Mouse (Mus musculus) midbrain, embryonic 16.5 days (tissue): Measurements from ENCODE around the gene Foxp1. TPM values are rescaled to one million over a fixed set of nuclear protein-coding genes. Genes with fewer than 3 reads are reported as not detected.

ENCODE experiments used
- ATAC-seq: fragments of 200-750 bp; cut with Nextera tagmentation; 2 replicates; pipeline ENCODE4 v1.8.0; 2017; ENCODE audit warnings: moderate TSS enrichment
- H3K27ac ChIP-seq: fragments of 300-500 bp; sonication (generic); 2 replicates; pipeline ENCODE4 v1.5.1; 2014; ENCODE audit warnings: mild to moderate bottlenecking, low read length, mixed read lengths
- H3K27me3 ChIP-seq: fragments of 300-500 bp; sonication (generic); 2 replicates; pipeline ENCODE4 v1.6.1; 2014; ENCODE audit warnings: low read depth, low read length, mixed read lengths; ENCODE audit not compliant: control insufficient read depth, insufficient read depth
- H3K36me3 ChIP-seq: fragments of 300-500 bp; sonication (generic); 2 replicates; pipeline ENCODE4 v1.6.1; 2014; ENCODE audit warnings: mild to moderate bottlenecking, low read length, moderate library complexity, mixed read lengths; ENCODE audit not compliant: control insufficient read depth, insufficient read depth
- H3K4me1 ChIP-seq: fragments of 300-500 bp; sonication (generic); 2 replicates; pipeline ENCODE4 v1.6.1; 2014; ENCODE audit warnings: mild to moderate bottlenecking, low read length, mixed read lengths; ENCODE audit not compliant: control insufficient read depth, insufficient read depth
- H3K4me2 ChIP-seq: fragments of 300-500 bp; sonication (generic); 2 replicates; pipeline ENCODE4 v1.6.1; 2014; ENCODE audit warnings: mild to moderate bottlenecking, low read length, mixed read lengths
- H3K4me3 ChIP-seq: fragments of 300-500 bp; sonication (generic); 2 replicates; pipeline ENCODE4 v1.5.1; 2014; ENCODE audit warnings: low read depth, mild to moderate bottlenecking, low read length, moderate library complexity, mixed read lengths
- H3K9ac ChIP-seq: fragments of 300-500 bp; sonication (generic); 2 replicates; pipeline ENCODE4 v1.6.1; 2014; ENCODE audit warnings: low read depth, low read length, mixed read lengths
- H3K9me3 ChIP-seq: fragments of 300-500 bp; sonication (generic); replicated peaks from 2 replicates; pipeline ENCODE4 v1.6.1; 2014; ENCODE audit warnings: mild to moderate bottlenecking, low read length, mixed read lengths; ENCODE audit not compliant: control insufficient read depth, poor library complexity, severe bottlenecking
- WGBS: fragments of 180-500 bp; shearing (Covaris S2); extraction: QIAGEN DNeasy Blood & Tissue Kit; methylation state at CpG from one replicate; pipeline ENCODE4 v1.1.7; 2014; 5-methylcytosine and 5-hydroxymethylcytosine counted together
- polyA plus RNA-seq: library from polyadenylated mRNA; unstranded; fragments of >200 nt; fragmentation: Nextera tagmentation; extraction: Ambion mirVana; gene quantifications from 2 replicates; pipeline ENCODE4 v1.2.1, GENCODE M21; 2015

Gene Foxp1
- polyA plus RNA-seq, 1 experiment from 2014 or later = 79.8 TPM

- WGBS = 71% methylated on average over 9 of the region's 9 CpGs
- no peak overlapping the region for H3K27ac ChIP-seq
- no peak overlapping the region for H3K9ac ChIP-seq
- no peak overlapping the region for H3K4me3 ChIP-seq
- no peaks in the 10 kb centered on the region for H3K27me3 ChIP-seq
- H3K4me2 ChIP-seq = no peak overlapping the region
- H3K9me3 ChIP-seq = no peaks in the 10 kb centered on the region
- H3K36me3 ChIP-seq = no peaks in the 10 kb centered on the region; the same call in 1 of the 2 replicates
- H3K4me1 ChIP-seq = peaks cover 2% of the 10 kb centered on the region; the same call in 1 of the 2 replicates
- 0 out of 2 replicates have a peak, but pooled peaks have one; percentile 39 for ATAC-seq
These were observed 13.3 kb downstream of the Foxp1 start for GRCm38 (mm10) chr6:99509189-99509592.

- no peak for ATAC-seq
- H3K27me3 ChIP-seq = no peaks in the 10 kb centered on the region
- H3K9ac ChIP-seq = no peak overlapping the region
- H3K4me3 ChIP-seq = no peak overlapping the region
- no peaks in the 10 kb centered on the region; the same call in 1 of the 2 replicates for H3K36me3 ChIP-seq
- H3K4me2 ChIP-seq = no peak overlapping the region
- WGBS = 88% methylated on average over 6 of the region's 6 CpGs
- H3K9me3 ChIP-seq = no peaks in the 10 kb centered on the region
- H3K27ac ChIP-seq = no peak overlapping the region
- H3K4me1 ChIP-seq = peaks cover 2% of the 10 kb centered on the region; the same call in 1 of the 2 replicates
These were observed 15.7 kb downstream of the Foxp1 start for GRCm38 (mm10) chr6:99506816-99507215.

- Histone ChIP-seq H3K9ac (no peak overlapping the region), H3K9me3 (no peaks in the 10 kb centered on the region), H3K4me2 (no peak overlapping the region), H3K27me3 (no peaks in the 10 kb centered on the region), H3K36me3 (no peaks in the 10 kb centered on the region; the same call in 1 of the 2 replicates), H3K27ac (no peak overlapping the region), H3K4me1 (no peaks in the 10 kb centered on the region), H3K4me3 (no peak overlapping the region)
- no peak for ATAC-seq
- 95% methylated on average over 1 of the region's 1 CpGs for WGBS
These were observed 18.8 kb downstream of the Foxp1 start for GRCm38 (mm10) chr6:99503741-99504140.

- ATAC-seq = no peak
- Histone ChIP-seq H3K36me3 (no peaks in the 10 kb centered on the region; the same call in 1 of the 2 replicates), H3K27ac (no peak overlapping the region), H3K4me1 (no peaks in the 10 kb centered on the region), H3K9ac (no peak overlapping the region), H3K4me3 (no peak overlapping the region), H3K9me3 (no peaks in the 10 kb centered on the region), H3K27me3 (no peaks in the 10 kb centered on the region), H3K4me2 (no peak overlapping the region)
- 81% methylated on average over 2 of the region's 2 CpGs for WGBS
These were observed 19.8 kb downstream of the Foxp1 start for GRCm38 (mm10) chr6:99502727-99503126.

- no peaks in the 10 kb centered on the region; the same call in 1 of the 2 replicates for H3K36me3 ChIP-seq
- H3K27me3 ChIP-seq = no peaks in the 10 kb centered on the region
- no peak for ATAC-seq
- H3K4me2 ChIP-seq = no peak overlapping the region
- H3K4me3 ChIP-seq = no peak overlapping the region
- no peaks in the 10 kb centered on the region for H3K4me1 ChIP-seq
- no peak overlapping the region for H3K27ac ChIP-seq
- no peak overlapping the region for H3K9ac ChIP-seq
- 87% methylated on average over 6 of the region's 6 CpGs for WGBS
- no peaks in the 10 kb centered on the region for H3K9me3 ChIP-seq
These were observed 20.2 kb downstream of the Foxp1 start for GRCm38 (mm10) chr6:99502314-99502713.

GRCm38 (mm10) chr6:99500570-99501270 lies 21.8 kb downstream of the Foxp1 start:
- H3K9ac ChIP-seq = no peak overlapping the region
- H3K27ac ChIP-seq = no peak overlapping the region
- H3K4me2 ChIP-seq = no peak overlapping the region
- no peak for ATAC-seq
- WGBS = 95% methylated on average over 3 of the region's 3 CpGs
- no peaks in the 10 kb centered on the region for H3K27me3 ChIP-seq
- H3K4me3 ChIP-seq = no peak overlapping the region
- no peaks in the 10 kb centered on the region for H3K4me1 ChIP-seq
- H3K9me3 ChIP-seq = no peaks in the 10 kb centered on the region
- no peaks in the 10 kb centered on the region; the same call in 1 of the 2 replicates for H3K36me3 ChIP-seq

GRCm38 (mm10) chr6:99498082-99498481 lies 24.4 kb downstream of the Foxp1 start:
- H3K36me3 ChIP-seq = no peaks in the 10 kb centered on the region
- 88% methylated on average over 7 of the region's 7 CpGs for WGBS
- no peaks in the 10 kb centered on the region for H3K27me3 ChIP-seq
- no peak overlapping the region for H3K27ac ChIP-seq
- no peak overlapping the region for H3K9ac ChIP-seq
- H3K9me3 ChIP-seq = no peaks in the 10 kb centered on the region
- H3K4me3 ChIP-seq = no peak overlapping the region
- no peak overlapping the region for H3K4me2 ChIP-seq
- H3K4me1 ChIP-seq = no peaks in the 10 kb centered on the region
- ATAC-seq = no peak

- Histone ChIP-seq H3K36me3 (no peaks in the 10 kb centered on the region), H3K27ac (no peak overlapping the region), H3K4me1 (no peaks in the 10 kb centered on the region), H3K4me3 (no peak overlapping the region), H3K9ac (no peak overlapping the region), H3K9me3 (no peaks in the 10 kb centered on the region), H3K4me2 (no peak overlapping the region), H3K27me3 (no peaks in the 10 kb centered on the region)
- no peak for ATAC-seq
- 70% methylated on average over 5 of the region's 5 CpGs for WGBS
These were observed 26.4 kb downstream of the Foxp1 start for GRCm38 (mm10) chr6:99496114-99496513.

- Histone ChIP-seq H3K27me3 (no peaks in the 10 kb centered on the region), H3K36me3 (no peaks in the 10 kb centered on the region), H3K27ac (no peak overlapping the region), H3K9me3 (no peaks in the 10 kb centered on the region), H3K4me2 (no peak overlapping the region), H3K4me3 (no peak overlapping the region), H3K4me1 (no peaks in the 10 kb centered on the region), H3K9ac (no peak overlapping the region)
- 44% methylated on average over 3 of the region's 3 CpGs for WGBS
- no peak for ATAC-seq
These were observed 29.6 kb downstream of the Foxp1 start for GRCm38 (mm10) chr6:99492937-99493336.
